Mouse (Mus musculus) G1E-ER4 (cell line): ENCODE measurements around the gene Med29. TPM values are rescaled to one million over a fixed set of nuclear protein-coding genes. Genes with fewer than 3 reads are reported as not detected.

ENCODE experiments used
- GATA1 ChIP-seq: IDR thresholded peaks from one replicate; pipeline ENCODE4 v1.8.0; 2012; ENCODE audit warnings: low read length, inconsistent platforms
- polyA plus RNA-seq: library from polyadenylated mRNA; stranded (reverse); fragments of >175 nt; gene quantifications from 2 replicates; pipeline ENCODE4 v1.2.3, GENCODE M21; 2012

Gene Med29
- 30.5 and 33.2 TPM in 2 replicates for polyA plus RNA-seq

DNA sequence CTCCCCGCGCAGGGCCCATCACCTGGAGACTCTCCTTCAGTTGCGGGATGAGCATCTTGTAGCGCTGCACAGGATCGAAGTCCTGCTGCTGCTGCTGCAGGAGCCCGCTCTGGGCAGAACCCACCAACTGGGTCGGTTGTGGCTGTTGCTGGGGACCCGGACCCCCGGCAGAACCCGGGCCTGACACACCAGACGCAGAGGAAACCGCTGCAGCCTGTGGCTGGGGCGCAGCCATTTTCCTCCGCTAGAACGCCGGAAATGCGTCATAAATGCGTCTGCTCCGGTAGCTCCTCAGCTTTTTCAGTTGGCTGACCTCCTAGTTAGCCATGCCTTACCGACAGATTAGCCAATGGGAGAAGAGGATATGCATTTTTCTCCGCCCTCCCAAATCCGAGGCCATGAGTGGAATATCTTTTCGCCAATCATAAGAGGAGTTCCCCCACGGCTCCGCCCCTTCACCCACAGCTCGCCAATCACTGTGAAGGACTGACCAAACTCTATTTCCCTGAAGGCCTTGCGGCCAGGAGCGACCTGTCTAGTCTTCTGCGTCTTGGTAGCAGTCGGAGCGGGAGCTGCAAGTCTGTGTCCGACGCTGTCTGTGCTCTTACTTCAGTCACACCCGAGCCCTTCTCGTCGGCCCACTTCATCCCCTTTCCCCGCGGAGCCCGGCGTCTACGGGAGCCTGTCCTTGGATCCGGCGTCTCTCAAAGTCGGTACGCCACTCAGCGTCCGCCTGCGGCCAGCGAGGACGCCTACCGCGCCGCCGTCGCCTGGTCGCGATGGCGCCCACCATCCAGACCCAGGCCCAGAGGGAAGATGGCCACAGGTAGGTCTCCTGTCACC, at the start of gene Med29, which contains the start of gene Paf1:
Gene Med29, minus strand, starts transcription at position 280 of the 843 bp plus-strand sequence.
Gene Paf1, plus strand, starts transcription at position 523 of the 843 bp plus-strand sequence.
- TF ChIP-seq GATA1 = no peak

DNA sequence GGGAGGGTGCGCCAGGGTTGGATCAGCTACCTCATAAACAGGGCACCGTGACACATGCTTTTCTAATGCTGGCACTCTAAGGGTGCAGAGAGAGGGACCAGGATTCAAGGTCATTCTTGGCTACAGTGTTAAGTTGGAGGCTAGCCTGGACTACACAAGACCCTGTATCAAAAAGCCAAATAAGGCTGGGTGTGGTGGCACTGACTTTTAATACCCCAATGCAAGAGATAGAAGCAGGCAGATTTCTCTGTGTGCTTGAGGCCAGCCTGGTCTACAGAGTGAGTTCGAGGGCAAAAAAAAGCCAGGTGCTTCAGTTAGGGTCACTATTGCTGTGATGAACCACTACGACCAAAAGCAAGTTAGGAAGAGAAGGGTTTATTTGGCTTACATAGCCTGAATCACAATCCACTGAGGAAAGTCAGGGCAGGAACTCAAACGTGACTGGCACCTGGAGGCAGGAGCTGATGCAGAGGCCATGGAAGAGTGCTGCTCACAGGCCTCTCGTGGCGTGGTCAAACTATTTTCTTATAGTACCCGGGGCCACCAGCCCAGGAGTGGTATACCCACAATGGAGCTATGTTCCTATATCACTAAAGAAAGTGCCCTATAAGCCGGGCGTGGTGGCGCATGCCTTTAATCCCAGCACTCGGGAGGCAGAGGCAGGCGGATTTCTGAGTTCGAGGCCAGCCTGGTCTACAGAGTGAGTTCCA, 49.4 kb upstream of the Med29 start:
- no peak for TF ChIP-seq GATA1

DNA sequence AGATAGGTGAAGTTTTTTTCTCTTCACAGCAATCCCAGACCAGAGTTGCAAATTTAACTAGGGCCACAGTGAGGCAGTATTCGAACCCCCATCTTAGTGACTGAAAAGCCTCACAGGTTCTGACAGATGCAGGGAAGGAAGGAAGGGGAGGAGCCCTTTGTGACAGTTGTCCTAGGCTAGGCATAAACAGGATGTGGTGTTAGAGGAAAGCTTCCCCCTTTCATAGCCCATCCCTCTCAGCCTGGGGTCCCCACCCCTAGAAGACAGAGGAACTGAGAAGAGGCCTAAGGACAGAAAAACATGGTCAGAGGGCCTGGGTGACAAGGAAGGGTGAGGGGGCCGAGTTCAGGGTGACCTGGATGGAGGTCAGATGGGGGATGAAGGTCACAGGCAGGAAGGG, 48.2 kb upstream of the Med29 start:
- no peak for TF ChIP-seq GATA1

DNA sequence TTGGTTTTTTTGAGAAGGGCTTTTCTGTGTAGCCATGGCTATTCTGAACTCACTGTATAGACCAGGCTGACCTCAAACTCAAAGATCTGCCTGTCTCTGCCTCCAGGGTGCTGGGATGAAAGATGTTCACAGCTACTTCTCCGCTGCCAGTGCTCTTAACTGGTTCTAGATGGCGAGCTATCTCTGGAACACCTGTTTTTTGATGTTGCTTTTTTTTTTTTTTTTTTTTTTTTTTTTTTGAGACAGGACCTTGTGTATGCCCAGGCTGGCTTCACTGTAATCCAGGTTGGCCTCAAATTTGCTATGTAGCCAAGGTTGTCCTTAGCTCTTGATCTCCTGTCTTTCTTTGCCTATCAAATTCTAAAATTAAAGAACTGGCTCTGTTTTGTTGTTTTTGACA, 46.3 kb upstream of the Med29 start:
- TF ChIP-seq GATA1 = no peak

DNA sequence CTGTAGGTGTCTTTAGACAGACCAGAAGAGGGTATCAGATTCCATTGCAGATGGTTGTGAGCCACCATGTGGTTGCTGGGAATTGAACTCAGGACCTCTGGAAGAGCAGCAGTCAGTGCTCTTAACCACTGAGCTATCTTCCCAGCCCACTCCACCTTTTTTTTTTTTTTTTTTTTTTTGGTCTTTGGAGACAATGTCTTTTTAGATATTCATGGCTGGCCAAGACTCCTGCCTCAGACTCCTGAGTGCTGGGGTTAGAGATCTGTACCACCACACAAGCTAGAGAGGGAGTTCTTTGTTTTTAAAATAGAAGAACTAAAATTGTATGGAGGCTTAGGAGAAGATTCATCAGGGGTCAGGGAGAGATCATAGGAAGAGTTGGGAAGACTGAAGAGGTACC, 45.5 kb upstream of the Med29 start:
- TF ChIP-seq GATA1 = no peak

DNA sequence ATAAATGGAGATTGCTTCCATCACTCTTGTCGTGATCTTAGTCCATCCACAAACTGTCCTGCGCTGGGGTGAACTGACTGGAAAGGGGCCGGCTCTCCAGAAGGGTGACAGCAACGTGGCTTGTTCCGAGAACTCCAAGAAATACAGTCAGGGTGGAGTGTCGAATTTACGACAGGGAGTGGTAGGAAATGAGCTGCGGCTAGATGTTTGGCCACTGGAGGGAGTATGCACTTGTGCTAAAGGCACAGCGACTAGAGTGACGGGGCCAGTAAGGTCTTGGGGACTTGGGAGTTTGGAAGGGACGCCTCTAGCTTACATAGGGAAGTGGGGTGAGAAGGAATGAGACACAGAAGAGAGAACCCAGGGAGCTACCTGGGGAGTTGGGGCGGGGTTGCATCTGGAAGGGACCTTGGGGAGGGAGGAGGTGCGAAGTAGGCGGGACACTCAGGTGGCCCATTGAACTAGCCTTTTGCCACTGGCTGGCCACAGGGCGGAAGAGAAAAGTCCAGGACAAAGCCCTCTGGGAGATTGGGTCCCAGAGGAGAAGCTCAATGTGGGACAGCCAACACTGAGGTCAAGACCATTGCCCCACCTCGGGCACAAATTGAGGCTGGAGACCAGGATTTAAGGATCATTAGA, 44.5 kb upstream of the Med29 start, which contains the start of gene Gmfg:
Gene Gmfg, plus strand, starts transcription at position 516 of the 639 bp plus-strand sequence.
- no peak for TF ChIP-seq GATA1

DNA sequence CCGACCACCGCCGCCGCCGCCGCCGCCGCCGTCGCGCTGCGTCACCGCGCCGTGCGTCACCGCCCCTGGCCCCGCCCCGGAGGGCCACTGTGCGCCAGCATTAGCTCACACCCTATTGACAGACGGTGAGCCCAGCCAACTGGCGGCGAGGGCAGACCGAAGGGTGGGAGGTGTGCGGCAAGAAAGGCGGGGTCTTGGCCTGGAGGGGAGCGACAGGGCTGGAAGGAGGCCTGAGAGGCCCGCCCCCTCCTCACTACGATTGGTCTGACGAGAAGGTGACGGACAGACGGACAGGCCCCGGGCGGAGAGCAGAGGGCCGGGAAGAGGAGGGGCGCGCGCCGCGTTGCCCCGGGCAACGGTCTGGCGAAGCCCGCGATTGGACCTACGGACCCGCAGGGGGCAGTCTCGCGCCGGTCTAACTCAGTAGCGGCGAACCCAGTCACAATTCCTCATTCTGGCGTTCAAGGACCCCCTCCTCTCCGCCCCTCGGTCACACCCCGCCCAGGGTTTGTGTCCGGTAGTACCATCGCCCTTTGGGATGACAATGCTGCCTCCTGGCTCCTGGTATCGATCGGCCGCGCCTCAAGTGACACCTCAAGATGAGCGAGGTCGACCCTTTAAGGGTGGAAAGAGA, 43.9 kb upstream of the Med29 start:
- no peak for TF ChIP-seq GATA1

DNA sequence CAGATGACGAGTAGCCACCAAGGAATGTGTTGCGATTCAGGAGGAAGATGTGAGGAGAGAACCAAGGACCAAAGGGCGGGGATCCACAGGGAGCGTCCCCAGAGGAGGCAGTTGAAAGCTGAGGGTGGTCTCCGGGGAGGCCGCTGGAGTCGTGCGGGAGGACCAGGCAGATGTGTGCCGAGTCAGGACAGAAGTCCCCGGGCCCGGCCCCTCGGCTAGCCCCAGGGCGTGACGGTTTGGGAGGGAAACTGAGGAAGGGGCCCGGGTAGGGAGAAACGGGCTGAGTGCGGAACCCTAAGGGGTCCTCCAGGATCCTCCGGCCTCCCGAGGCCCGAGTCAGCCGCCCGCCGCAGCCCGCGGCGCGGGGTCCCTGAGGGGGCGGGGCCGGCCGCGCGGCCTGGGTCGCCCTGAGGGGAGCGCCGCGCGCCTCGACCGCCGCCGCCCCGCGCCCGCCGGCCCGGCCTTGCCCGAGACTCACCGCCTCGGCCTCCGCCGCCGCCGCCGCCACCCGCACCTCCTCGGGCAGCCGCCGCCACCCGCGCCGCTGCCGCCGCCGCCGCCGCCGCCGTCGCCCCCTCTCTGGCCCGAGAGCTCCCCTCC, 43.3 kb upstream of the Med29 start:
- TF ChIP-seq GATA1 = no peak

DNA sequence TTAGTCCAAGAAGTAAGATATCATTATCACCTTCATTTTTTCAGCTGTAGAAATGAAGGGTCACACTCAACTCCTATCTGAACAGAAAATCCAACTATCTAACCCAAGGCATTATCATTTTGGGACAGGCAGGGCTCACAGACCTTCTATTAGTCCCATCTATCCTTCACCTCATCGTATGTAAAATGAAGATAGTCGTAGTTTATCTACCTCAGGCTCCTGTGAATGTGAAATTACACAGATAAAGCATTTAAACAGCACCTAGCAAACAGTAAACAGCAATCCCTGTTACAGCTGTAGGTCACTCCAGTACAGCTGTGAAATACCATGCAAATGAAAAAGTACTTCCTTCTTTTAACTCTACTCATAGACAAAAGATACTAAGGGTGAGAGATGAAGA, 39.7 kb upstream of the Med29 start:
- TF ChIP-seq GATA1 = peak; percentile 79

DNA sequence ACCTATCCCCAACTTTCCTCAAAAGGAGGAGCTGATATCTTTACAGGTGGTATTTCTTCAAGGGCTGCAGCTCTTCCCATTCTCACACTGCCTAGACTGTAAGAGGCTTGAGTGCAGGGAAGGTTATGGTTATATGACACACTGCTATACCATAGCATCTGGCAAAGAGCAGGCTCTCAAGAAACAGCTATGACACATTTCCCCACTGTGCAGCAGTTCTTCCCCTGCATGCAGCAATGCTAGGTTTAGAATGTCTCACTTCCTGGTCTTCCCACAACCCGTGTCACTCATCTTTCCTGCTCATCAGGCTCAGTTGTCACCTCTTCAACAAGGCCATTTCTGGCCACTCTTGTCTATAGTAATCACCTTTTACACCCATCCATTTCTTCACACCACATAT, 38.0 kb upstream of the Med29 start:
- TF ChIP-seq GATA1 = no peak

DNA sequence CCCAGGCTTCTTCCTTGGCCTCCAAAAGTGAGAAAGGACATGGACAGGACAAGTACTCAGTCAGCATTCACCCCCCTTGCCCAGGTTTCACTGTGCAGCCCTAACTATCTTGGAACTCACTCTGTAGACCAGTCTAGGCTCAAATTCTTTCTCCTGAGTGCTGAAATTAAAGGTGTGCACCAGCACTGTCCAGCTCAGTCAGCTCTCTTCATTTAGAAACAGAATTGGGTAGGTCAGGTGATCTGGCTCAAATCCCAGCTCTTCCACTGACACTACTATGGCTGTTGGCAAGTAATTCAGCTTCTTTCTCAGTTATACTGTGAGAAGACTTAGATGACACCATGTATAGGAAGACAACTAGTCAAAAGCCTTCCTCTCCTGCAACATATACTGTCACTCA, 35.2 kb upstream of the Med29 start:
- TF ChIP-seq GATA1 = no peak

DNA sequence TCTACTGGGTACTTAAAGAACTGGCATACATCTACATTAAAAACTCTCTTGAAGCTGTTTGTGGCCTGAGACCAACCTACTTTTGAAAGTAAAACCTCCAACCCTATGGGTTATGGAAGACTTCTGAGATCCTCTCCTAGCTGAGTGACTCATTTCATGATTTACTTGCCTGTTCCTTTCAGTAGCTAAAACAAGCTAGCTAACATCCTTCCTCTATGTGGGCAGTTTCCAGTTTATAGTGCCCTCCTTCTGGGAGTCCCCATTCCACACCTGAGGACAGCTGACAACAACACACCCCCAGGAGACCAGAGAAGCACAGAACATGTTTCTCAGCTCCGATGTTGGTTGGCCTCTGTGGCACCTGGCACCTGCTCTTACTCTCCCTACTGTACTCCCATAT, 30.5 kb upstream of the Med29 start:
- TF ChIP-seq GATA1 = no peak

DNA sequence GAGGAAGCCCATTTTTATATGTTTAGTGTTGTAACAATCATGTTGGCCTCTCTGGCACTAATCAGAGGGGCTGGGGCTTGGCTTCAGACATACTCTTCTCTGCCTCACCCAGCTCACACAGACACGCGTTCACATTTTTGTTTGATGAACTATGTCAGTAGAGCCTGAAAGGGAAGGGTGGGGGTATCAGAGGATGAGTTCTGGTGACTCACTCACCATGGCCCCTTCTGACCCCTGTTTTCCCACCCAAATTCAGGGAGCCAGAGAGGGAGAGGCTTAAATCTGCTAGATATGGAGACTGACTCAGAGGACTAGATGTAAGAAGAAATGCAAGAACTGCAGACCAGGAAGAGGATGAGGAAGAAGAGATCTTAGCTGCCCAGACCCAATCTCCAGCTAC, 26.9 kb upstream of the Med29 start:
- TF ChIP-seq GATA1 = no peak

DNA sequence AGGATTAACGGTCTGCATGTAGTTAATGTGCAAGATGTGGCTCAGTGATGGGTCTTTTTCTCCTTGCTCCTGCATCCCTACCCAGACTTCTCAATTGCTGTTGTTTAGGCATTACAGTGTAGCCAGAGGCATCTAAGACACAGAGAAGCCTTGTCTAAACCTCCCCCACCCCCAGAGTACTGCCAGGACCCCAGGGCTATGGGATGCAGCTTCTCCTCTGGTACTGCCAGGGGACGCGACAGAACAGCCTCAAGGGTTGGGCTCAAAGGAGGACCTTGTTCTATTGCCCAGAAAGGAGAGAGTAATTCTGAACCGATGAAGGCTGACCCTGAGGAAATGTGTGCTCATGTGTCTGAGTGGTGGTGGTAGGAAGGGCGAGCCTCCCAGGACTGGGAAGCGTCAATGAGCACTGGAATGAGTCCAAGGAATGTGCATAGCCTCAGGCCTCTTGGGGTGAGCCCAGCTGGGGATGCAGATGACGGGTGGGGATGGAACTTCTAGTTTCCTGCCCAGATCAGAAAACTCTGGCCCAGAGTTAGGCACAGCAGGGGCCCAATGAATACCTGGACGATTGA, 25.7 kb upstream of the Med29 start:
- TF ChIP-seq GATA1 = no peak

DNA sequence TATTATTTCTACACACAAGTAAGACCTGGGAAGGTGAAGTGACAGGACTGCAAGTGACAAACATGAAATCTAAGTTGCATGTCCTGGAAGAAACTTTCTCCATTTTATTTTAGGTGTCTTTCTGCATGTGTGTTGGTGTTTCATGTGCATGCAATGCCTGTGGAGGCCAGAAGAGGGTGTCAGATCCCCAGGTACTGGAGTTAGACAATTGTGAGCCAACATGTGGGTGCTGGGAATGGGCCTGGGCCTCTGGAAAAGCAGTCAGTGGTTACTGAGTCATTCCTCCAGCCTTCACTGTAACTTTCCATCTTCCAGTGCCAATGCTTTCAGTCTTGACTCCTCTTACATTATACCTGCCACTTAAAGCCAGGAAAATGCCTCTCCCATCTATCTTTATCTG, 24.9 kb upstream of the Med29 start:
- no peak for TF ChIP-seq GATA1
